Mouse (Mus musculus): ENCODE results near the gene Lgals12. TPM values are rescaled to one million over a fixed set of nuclear protein-coding genes. Genes with fewer than 3 reads are reported as not detected.

Lgals12 gene
- polyA plus RNA-seq, 1 experiment, result 0.31 TPM

DNA sequence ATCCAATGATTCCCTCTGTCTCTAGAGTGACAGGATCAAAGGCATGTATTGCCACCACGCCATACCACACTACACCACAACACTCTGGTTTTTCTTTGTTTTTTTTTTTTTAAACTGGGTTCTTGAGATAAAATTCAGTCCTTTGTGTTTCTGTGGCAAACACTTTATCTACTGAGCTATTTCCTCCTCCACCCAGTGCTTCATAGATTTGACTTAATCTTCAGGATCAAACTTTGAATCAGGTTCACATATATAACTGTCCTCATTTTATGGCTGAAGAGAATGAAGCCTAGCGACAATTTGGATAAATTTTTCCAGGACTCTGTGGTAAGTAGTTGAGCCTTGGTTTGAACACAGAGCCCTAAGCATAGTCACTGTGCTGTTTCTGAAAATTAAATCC lies 43.3 kb downstream of the Lgals12 start:
- Histone ChIP-seq H3ac (ENCODE audit: control insufficient read depth, insufficient read length) (no peak overlapping the region), H3K36me3 (ENCODE audit: control insufficient read depth, insufficient read depth) (no peaks in the 10 kb centered on the region), H3K27me3 (ENCODE audit: control insufficient read depth, insufficient read depth, insufficient read length) (no peaks in the 10 kb centered on the region), H3K4me2 (ENCODE audit: low read depth) (no peak overlapping the region), H3K4me3 (no peak overlapping the region), H3K79me2 (ENCODE audit: control insufficient read depth, insufficient read depth) (peaks cover 4% of the 10 kb centered on the region)
- TF ChIP-seq TCF12 (IDR thresholded peaks at IDR 0.05; ENCODE audit: insufficient read depth, poor library complexity, severe bottlenecking) (no peak), E2F4 (IDR thresholded peaks at IDR 0.05; ENCODE audit: insufficient read depth) (no peak), TCF3 (IDR thresholded peaks at IDR 0.05; ENCODE audit: insufficient read length, low read depth) (no peak), CEBPB (IDR thresholded peaks at IDR 0.05; ENCODE audit: insufficient read depth, poor library complexity, severe bottlenecking) (no peak), POLR2AphosphoS2 (IDR thresholded peaks at IDR 0.05; ENCODE audit: insufficient read length, low read depth) (no peak)

DNA sequence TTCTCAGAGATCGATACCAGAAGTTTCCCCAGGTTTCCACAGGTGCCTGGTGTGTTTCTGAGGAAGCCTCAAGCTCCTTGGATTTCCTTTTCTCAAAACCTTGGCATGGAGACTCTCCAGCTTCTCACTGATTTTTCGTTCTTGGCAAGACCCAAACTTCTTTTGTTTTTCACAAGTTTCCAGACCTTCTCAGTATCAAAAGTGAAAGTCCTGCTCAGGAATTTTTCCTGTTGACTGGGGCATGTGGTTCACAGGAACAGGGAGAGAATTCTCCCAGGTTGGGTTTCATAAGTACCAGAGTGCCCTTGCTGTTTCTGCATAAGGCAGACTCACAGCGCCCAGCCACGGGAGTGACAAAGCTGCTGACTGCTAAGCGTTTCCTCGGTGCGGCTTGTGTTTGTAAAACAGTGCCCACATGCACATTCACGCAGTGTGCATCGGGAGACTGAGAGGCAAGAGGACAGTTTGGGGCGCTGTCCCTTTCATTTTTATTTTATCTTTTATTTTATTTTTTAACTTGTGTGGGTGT lies 44.3 kb downstream of the Lgals12 start:
- H3K4me2 ChIP-seq (ENCODE audit: low read depth), result peak overlapping the region; percentile 37
- no peak overlapping the region for H3ac ChIP-seq (ENCODE audit: control insufficient read depth, insufficient read length)
- H3K79me2 ChIP-seq (ENCODE audit: control insufficient read depth, insufficient read depth), result no peaks in the 10 kb centered on the region
- TF ChIP-seq REST (IDR thresholded peaks at IDR 0.05; ENCODE audit: insufficient read depth, insufficient read length) (no peak), POLR2A (IDR thresholded peaks at IDR 0.05; ENCODE audit: insufficient read length, low read depth) (no peak), MAX (IDR thresholded peaks at IDR 0.05; ENCODE audit: low read depth) (no peak), SRF (IDR thresholded peaks at IDR 0.05; ENCODE audit: control insufficient read depth, insufficient read length, low read depth) (no peak), CEBPB (IDR thresholded peaks at IDR 0.05; ENCODE audit: insufficient read depth, poor library complexity, severe bottlenecking) (no peak), POLR2AphosphoS2 (IDR thresholded peaks at IDR 0.05; ENCODE audit: insufficient read length, low read depth) (no peak), MYOD1 (IDR thresholded peaks at IDR 0.05; ENCODE audit: control insufficient read depth in 1 of 3, insufficient read length in 2 of 3, low read depth in 2 of 3) (no peak), MYOG (IDR thresholded peaks at IDR 0.05; ENCODE audit: control insufficient read depth in 1 of 3, insufficient read depth in 1 of 3, insufficient read length in 2 of 3, low read depth in 2 of 3) (no peak), USF1 (IDR thresholded peaks at IDR 0.05; ENCODE audit: low read depth) (no peak), TCF3 (IDR thresholded peaks at IDR 0.05; ENCODE audit: insufficient read length, low read depth) (no peak), E2F4 (IDR thresholded peaks at IDR 0.05; ENCODE audit: insufficient read depth) (no peak), TCF12 (IDR thresholded peaks at IDR 0.05; ENCODE audit: insufficient read depth, poor library complexity, severe bottlenecking) (no peak)
- no peaks in the 10 kb centered on the region for H3K36me3 ChIP-seq (ENCODE audit: control insufficient read depth, insufficient read depth)
- no peaks in the 10 kb centered on the region for H3K27me3 ChIP-seq (ENCODE audit: control insufficient read depth, insufficient read depth, insufficient read length)
- no peak overlapping the region for H3K4me3 ChIP-seq

DNA sequence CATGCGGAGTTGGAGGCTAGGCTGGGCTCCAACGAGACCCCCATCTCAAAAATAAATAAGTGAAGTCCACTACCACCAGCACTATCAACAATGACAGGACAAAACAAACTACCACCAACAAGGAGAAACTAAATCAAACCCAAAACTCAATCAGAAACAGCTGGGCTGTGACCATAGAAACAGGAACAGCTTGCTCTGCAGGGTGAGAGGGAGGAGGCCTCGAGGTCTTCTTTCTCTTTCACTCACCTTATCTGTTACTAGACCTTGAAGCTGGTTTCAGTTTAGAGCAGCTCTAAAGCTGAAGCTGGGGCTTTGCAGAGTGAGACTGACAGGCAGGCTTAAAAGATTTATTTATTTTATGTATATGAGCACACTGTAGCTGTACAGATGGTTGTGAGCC lies 45.5 kb downstream of the Lgals12 start:
- Histone ChIP-seq H3ac (ENCODE audit: control insufficient read depth, insufficient read length) (no peak overlapping the region), H3K27me3 (ENCODE audit: control insufficient read depth, insufficient read depth, insufficient read length) (no peaks in the 10 kb centered on the region), H3K36me3 (ENCODE audit: control insufficient read depth, insufficient read depth) (no peaks in the 10 kb centered on the region), H3K79me2 (ENCODE audit: control insufficient read depth, insufficient read depth) (no peaks in the 10 kb centered on the region), H3K4me2 (ENCODE audit: low read depth) (no peak overlapping the region), H3K4me3 (no peak overlapping the region)
- TF ChIP-seq USF1 (IDR thresholded peaks at IDR 0.05; ENCODE audit: low read depth) (no peak), E2F4 (IDR thresholded peaks at IDR 0.05; ENCODE audit: insufficient read depth) (no peak), MYOD1 (IDR thresholded peaks at IDR 0.05; ENCODE audit: control insufficient read depth in 1 of 3, insufficient read length in 2 of 3, low read depth in 2 of 3) (no peak), SRF (IDR thresholded peaks at IDR 0.05; ENCODE audit: control insufficient read depth, insufficient read length, low read depth) (no peak), POLR2AphosphoS2 (IDR thresholded peaks at IDR 0.05; ENCODE audit: insufficient read length, low read depth) (no peak), CEBPB (IDR thresholded peaks at IDR 0.05; ENCODE audit: insufficient read depth, poor library complexity, severe bottlenecking) (no peak), POLR2A (IDR thresholded peaks at IDR 0.05; ENCODE audit: insufficient read length, low read depth) (no peak)

DNA sequence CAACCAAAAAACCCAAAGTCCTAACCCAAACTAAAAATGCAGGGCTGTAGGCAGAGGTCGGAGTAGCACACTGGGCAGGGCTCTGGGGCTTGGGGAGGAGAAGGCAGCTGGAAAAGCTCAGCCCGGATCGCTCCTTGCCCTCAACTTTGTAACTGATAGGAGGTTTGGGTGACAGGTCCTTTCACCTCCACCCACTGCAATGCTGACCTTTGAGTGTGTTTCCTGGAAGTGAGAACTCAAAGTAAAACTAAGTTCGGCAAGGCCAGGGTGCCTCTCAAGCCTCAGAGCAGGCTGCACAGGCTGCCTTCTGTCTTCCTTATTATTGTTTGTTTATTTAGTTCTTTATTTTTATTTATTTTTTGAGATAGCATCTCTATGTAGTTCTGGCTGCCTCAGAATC lies 47.0 kb downstream of the Lgals12 start:
- Histone ChIP-seq H3K4me2 (ENCODE audit: low read depth) (no peak overlapping the region), H3K4me3 (no peak overlapping the region), H3K36me3 (ENCODE audit: control insufficient read depth, insufficient read depth) (no peaks in the 10 kb centered on the region), H3K27me3 (ENCODE audit: control insufficient read depth, insufficient read depth, insufficient read length) (no peaks in the 10 kb centered on the region), H3ac (ENCODE audit: control insufficient read depth, insufficient read length) (no peak overlapping the region), H3K79me2 (ENCODE audit: control insufficient read depth, insufficient read depth) (no peaks in the 10 kb centered on the region)
- TF ChIP-seq POLR2A (IDR thresholded peaks at IDR 0.05; ENCODE audit: insufficient read length, low read depth) (no peak), POLR2AphosphoS2 (IDR thresholded peaks at IDR 0.05; ENCODE audit: insufficient read length, low read depth) (no peak), CEBPB (IDR thresholded peaks at IDR 0.05; ENCODE audit: insufficient read depth, poor library complexity, severe bottlenecking) (no peak), TCF12 (IDR thresholded peaks at IDR 0.05; ENCODE audit: insufficient read depth, poor library complexity, severe bottlenecking) (no peak), MAX (IDR thresholded peaks at IDR 0.05; ENCODE audit: low read depth) (no peak), E2F4 (IDR thresholded peaks at IDR 0.05; ENCODE audit: insufficient read depth) (no peak), TCF3 (IDR thresholded peaks at IDR 0.05; ENCODE audit: insufficient read length, low read depth) (no peak), REST (IDR thresholded peaks at IDR 0.05; ENCODE audit: insufficient read depth, insufficient read length) (no peak), MYOG (IDR thresholded peaks at IDR 0.05; ENCODE audit: control insufficient read depth in 1 of 3, insufficient read depth in 1 of 3, insufficient read length in 2 of 3, low read depth in 2 of 3) (no peak), SRF (IDR thresholded peaks at IDR 0.05; ENCODE audit: control insufficient read depth, insufficient read length, low read depth) (no peak), MYOD1 (IDR thresholded peaks at IDR 0.05; ENCODE audit: control insufficient read depth in 1 of 3, insufficient read length in 2 of 3, low read depth in 2 of 3) (no peak), USF1 (IDR thresholded peaks at IDR 0.05; ENCODE audit: low read depth) (no peak)

DNA sequence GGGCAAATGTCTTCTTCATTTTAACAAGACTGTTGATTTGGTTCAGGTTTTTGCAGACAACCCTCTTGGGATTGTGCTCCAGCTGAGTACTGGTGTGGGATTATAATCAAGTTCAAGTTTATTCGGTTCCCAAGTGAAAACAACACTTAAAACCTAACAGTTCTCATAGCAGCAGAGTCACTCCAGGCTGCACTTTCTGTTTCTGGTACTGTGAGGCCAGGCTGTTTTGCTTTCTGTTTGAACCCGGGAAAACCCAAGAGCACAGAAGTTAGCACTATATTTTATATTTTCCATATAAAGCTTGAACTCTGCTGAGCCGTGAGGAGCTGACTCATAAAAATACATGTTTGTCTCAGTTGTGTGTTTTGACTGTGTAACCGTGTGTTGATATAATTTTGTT lies 48.3 kb downstream of the Lgals12 start:
- no peak overlapping the region for H3ac ChIP-seq (ENCODE audit: control insufficient read depth, insufficient read length)
- no peak for TF ChIP-seq TCF3 (IDR thresholded peaks at IDR 0.05; ENCODE audit: insufficient read length, low read depth)
- no peak for TF ChIP-seq SRF (IDR thresholded peaks at IDR 0.05; ENCODE audit: control insufficient read depth, insufficient read length, low read depth)
- TF ChIP-seq POLR2A (IDR thresholded peaks at IDR 0.05; ENCODE audit: insufficient read length, low read depth), result no peak
- no peaks in the 10 kb centered on the region for H3K79me2 ChIP-seq (ENCODE audit: control insufficient read depth, insufficient read depth)
- peak overlapping the region; percentile 47 for H3K4me3 ChIP-seq
- no peaks in the 10 kb centered on the region for H3K27me3 ChIP-seq (ENCODE audit: control insufficient read depth, insufficient read depth, insufficient read length)
- H3K4me2 ChIP-seq (ENCODE audit: low read depth), result peak overlapping the region; percentile 86
- no peaks in the 10 kb centered on the region for H3K36me3 ChIP-seq (ENCODE audit: control insufficient read depth, insufficient read depth)

Data from myocyte (in vitro differentiated cells).